ENCODE assay signal across 20 mouse cellular contexts in the genomic region with DNA sequence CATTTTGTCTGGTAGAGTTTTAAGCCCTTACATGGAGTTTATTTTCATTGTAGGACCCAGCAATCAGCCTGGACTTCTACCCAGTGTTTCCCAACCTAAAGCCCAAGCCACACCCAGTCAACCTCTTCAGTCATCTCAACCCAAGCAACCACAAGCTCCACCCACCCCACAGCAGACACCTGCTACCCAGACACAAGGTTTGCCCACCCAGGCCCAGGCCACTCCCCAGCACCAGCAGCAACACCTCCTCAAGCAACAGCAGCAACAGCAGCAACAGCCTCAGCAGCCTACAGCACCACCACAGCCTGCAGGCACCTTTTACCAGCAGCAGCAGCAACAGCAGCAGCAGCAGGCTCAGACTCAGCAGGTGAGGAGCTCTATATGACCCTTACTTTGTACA. TPM values are rescaled to one million over a fixed set of nuclear protein-coding genes. Genes with fewer than 3 reads are reported as not detected.
DNase-seq lines count a peak whose midpoint lies in the region; ATAC-seq and TF ChIP-seq lines count a peak whose summit lies in the region.
"Had no signal": no experiment of that assay in that cellular context is flagged by ENCODE, and none has a peak within 500 bp of the region (broad histone marks: within the 10 kb centered on the region; RNA-seq: fewer than 3 reads in every experiment).

No protein-coding gene starts in this region.

- H3K9ac ChIP-seq in forebrain, postnatal 0 days, result no peak overlapping the region
- H3K9ac ChIP-seq in forebrain, embryonic 12.5 days, result no peak overlapping the region
- no peak overlapping the region for H3K9ac ChIP-seq in hindbrain, embryonic 12.5 days
- H3K9ac ChIP-seq: embryonic facial prominence, embryonic 12.5 days; liver, embryonic 13.5 days; lung, embryonic 15.5 days; midbrain, embryonic 15.5 days; neural tube, embryonic 13.5 days had no signal

- H3K4me2 ChIP-seq in forebrain, postnatal 0 days (ENCODE audit: low read depth), result no peak overlapping the region
- no peak overlapping the region for H3K4me2 ChIP-seq in forebrain, embryonic 12.5 days
- H3K4me2 ChIP-seq in hindbrain, embryonic 12.5 days (replicated peaks), result no peak overlapping the region
- H3K4me2 ChIP-seq: embryonic facial prominence, embryonic 12.5 days; heart, embryonic 11.5 days; liver, embryonic 13.5 days; lung, embryonic 15.5 days; midbrain, embryonic 15.5 days; neural tube, embryonic 13.5 days had no signal

- H3K4me3 ChIP-seq in forebrain, postnatal 0 days (ENCODE audit: low read depth, low read length), result no peak overlapping the region
- no peak overlapping the region for H3K4me3 ChIP-seq in forebrain, embryonic 12.5 days (replicated peaks)
- H3K4me3 ChIP-seq in hindbrain, embryonic 12.5 days, result no peak overlapping the region
- H3K4me3 ChIP-seq: embryonic facial prominence, embryonic 12.5 days; liver, embryonic 13.5 days; lung, embryonic 15.5 days; midbrain, embryonic 15.5 days; myocyte; neural tube, embryonic 13.5 days had no signal

- no peak for ATAC-seq in forebrain, postnatal 0 days
- ATAC-seq in forebrain, embryonic 12.5 days (ENCODE audit: low FRiP score), result no peak
- ATAC-seq in hindbrain, embryonic 12.5 days (ENCODE audit: low FRiP score), result no peak
- ATAC-seq: intestine, postnatal 0 days; midbrain, embryonic 15.5 days had no signal

- H3K9me3 ChIP-seq in forebrain, postnatal 0 days (ENCODE audit: low read length), result no peaks in the 10 kb centered on the region
- no peaks in the 10 kb centered on the region for H3K9me3 ChIP-seq in forebrain, embryonic 12.5 days
- H3K9me3 ChIP-seq in hindbrain, embryonic 12.5 days (replicated peaks), result no peaks in the 10 kb centered on the region
- H3K9me3 ChIP-seq: embryonic facial prominence, embryonic 12.5 days; liver, embryonic 13.5 days; lung, embryonic 15.5 days; midbrain, embryonic 15.5 days; neural tube, embryonic 13.5 days had no signal

- TF ChIP-seq CTCF in forebrain, postnatal 0 days (IDR thresholded peaks at IDR 0.05; ENCODE audit: low read depth), result no peak

- DNase-seq in forebrain, postnatal 0 days, result no peak
- DNase-seq in 416B (ENCODE audit: low read depth), result peak; percentile 26
- peak; percentile 63 for DNase-seq in R1 (ENCODE audit: low read depth, low spot score)
- peak; percentile 4 to 5 for DNase-seq in thymus, postnatal 10 days (ENCODE audit: low spot score in 2 of 2)
- no peak for DNase-seq in kidney, adult 18-20 months
- DNase-seq: adrenal gland, postnatal 25 days; B cell, adult 2 months; liver, embryonic 13.5 days; lung, postnatal 4 days; retina, postnatal 1 day had no signal

- peak overlapping the region; percentile 6 for H3K27ac ChIP-seq in forebrain, postnatal 0 days (ENCODE audit: low read depth, low read length)
- H3K27ac ChIP-seq in forebrain, embryonic 12.5 days, result no peak overlapping the region
- no peak overlapping the region for H3K27ac ChIP-seq in hindbrain, embryonic 12.5 days
- H3K27ac ChIP-seq: embryonic facial prominence, embryonic 12.5 days; kidney, postnatal 0 days; liver, embryonic 13.5 days; lung, embryonic 15.5 days; midbrain, embryonic 15.5 days; neural tube, embryonic 13.5 days had no signal

- no peaks in the 10 kb centered on the region for H3K4me1 ChIP-seq in forebrain, postnatal 0 days (ENCODE audit: insufficient read depth)
- no peaks in the 10 kb centered on the region for H3K4me1 ChIP-seq in forebrain, embryonic 12.5 days
- H3K4me1 ChIP-seq in hindbrain, embryonic 12.5 days, result no peaks in the 10 kb centered on the region
- H3K4me1 ChIP-seq: embryonic facial prominence, embryonic 12.5 days; liver, embryonic 13.5 days; lung, embryonic 15.5 days; midbrain, embryonic 15.5 days; neural tube, embryonic 13.5 days had no signal

- peaks cover 55% of the 10 kb centered on the region for H3K36me3 ChIP-seq in forebrain, postnatal 0 days (ENCODE audit: insufficient read depth)
- H3K36me3 ChIP-seq in forebrain, embryonic 12.5 days (replicated peaks), result peaks cover 48% of the 10 kb centered on the region
- H3K36me3 ChIP-seq in hindbrain, embryonic 12.5 days, result peaks cover 66% of the 10 kb centered on the region

- H3K27me3 ChIP-seq in forebrain, postnatal 0 days (ENCODE audit: insufficient read depth, low read length), result no peaks in the 10 kb centered on the region
- no peaks in the 10 kb centered on the region for H3K27me3 ChIP-seq in forebrain, embryonic 12.5 days
- H3K27me3 ChIP-seq in hindbrain, embryonic 12.5 days, result no peaks in the 10 kb centered on the region
- H3K27me3 ChIP-seq: embryonic facial prominence, embryonic 12.5 days; liver, embryonic 13.5 days; lung, embryonic 15.5 days; midbrain, embryonic 15.5 days; neural tube, embryonic 13.5 days had no signal

RNA-seq across cellular contexts. Expression of a gene that starts 52.8 kb away (rescaled TPM):
- 167 and 362 TPM in 2 replicates for total RNA-seq in forebrain, postnatal 0 days (2014; rRNA removed)
- polyA plus RNA-seq in forebrain, postnatal 0 days (2015; fragmentation: Nextera tagmentation; extraction: Ambion mirVana), result 146 and 152 TPM in 2 replicates
- polyA plus RNA-seq in forebrain, embryonic 12.5 days (2016; fragmentation: Nextera tagmentation; extraction: Ambion mirVana), result 83.3 and 86.4 TPM in 2 replicates
- 91.5 and 94.0 TPM in 2 replicates for polyA plus RNA-seq in hindbrain, embryonic 12.5 days (2016; fragmentation: Nextera tagmentation; extraction: Ambion mirVana)

Comparison
In these comparisons a context has a peak if more than half of its experiments do, and no peak if none do; other contexts are left out.
1. DNase-seq: peak in 416B (single experiment), R1 (single experiment) and thymus, postnatal 10 days (2 of 2); none in forebrain, postnatal 0 days (single experiment) and kidney, adult 18-20 months (single experiment).